Mouse (Mus musculus): ENCODE data around the gene Spef1. TPM values are rescaled to one million over a fixed set of nuclear protein-coding genes. Genes with fewer than 3 reads are reported as not detected.

Spef1 gene
- total and polyA plus RNA-seq, 2 experiments from 2014 or later = 7.8 to 17.3 TPM

- Histone ChIP-seq H3K4me3 (ENCODE audit: low read length) (peak overlapping the region; percentile 62), H3K4me1 (ENCODE audit: insufficient read depth, low read length) (peaks cover 13% of the 10 kb centered on the region), H3K9ac (replicated peaks; ENCODE audit: low read length) (peak overlapping the region; percentile 82), H3K36me3 (ENCODE audit: insufficient read depth, low read length) (no peaks in the 10 kb centered on the region), H3K27me3 (ENCODE audit: insufficient read depth, low read length) (no peaks in the 10 kb centered on the region), H3K4me2 (ENCODE audit: low read depth, low read length) (peak overlapping the region; percentile 93), H3K27ac (peak overlapping the region; percentile 83), H3K9me3 (ENCODE audit: low read length) (no peaks in the 10 kb centered on the region)
- peak; percentile 53 for DNase-seq (ENCODE audit: low spot score)
- under 1% methylated on average over 17 of the region's 17 CpGs for WGBS
- no peak for ATAC-seq
- peak; percentile 49 for TF ChIP-seq CTCF (IDR thresholded peaks at IDR 0.05; ENCODE audit: low read depth)
Measured at GRCm38 (mm10) chr2:131160671-131161111, 26.4 kb downstream of the Spef1 start.

GRCm38 (mm10) chr2:131159938-131160581 is 27.0 kb downstream of the Spef1 start, which contains the start of gene 1700037H04Rik:
1700037H04Rik (minus strand) TSS chr2:131160081.
- Histone ChIP-seq H3K4me3 (ENCODE audit: low read length) (peak within 1 kb of the TSS; percentile 62), H3K4me2 (ENCODE audit: low read depth, low read length) (peak within 1 kb of the TSS; percentile 93), H3K27me3 (ENCODE audit: insufficient read depth, low read length) (no peaks in the 10 kb centered on the region), H3K4me1 (ENCODE audit: insufficient read depth, low read length) (peaks cover 13% of the 10 kb centered on the region), H3K27ac (peak within 1 kb of the TSS; percentile 83), H3K36me3 (ENCODE audit: insufficient read depth, low read length) (no peaks in the 10 kb centered on the region; the same call in 1 of the 2 replicates), H3K9ac (replicated peaks; ENCODE audit: low read length) (peak within 1 kb of the TSS; percentile 82), H3K9me3 (ENCODE audit: low read length) (no peaks in the 10 kb centered on the region)
- no peak for TF ChIP-seq CTCF (IDR thresholded peaks at IDR 0.05; ENCODE audit: low read depth)
- WGBS = under 1% methylated on average over 54 of the region's 54 CpGs
- DNase-seq (ENCODE audit: low spot score) (peak; percentile 99), ATAC-seq (peak; percentile 98)

DNA sequence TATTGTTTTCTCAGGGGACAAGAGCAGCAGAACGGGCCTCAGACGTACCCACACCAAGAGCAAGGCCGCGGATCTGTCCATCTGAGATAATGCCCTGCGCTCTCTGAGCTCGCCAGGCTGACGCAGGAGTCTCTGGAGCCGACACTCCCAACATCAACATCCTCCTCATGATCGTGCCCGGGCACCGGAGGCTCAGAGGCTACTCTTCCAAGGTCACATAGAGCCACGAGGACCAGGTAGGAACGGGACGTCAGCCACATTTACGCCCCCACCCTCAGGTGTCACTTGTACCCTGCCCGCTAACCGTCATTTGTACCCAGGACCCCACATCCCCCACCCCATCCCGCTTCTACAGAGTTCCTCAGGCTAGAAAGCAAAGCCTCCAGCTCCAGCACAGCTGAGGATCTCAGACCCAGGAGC is 27.6 kb downstream of the Spef1 start:
- no peak for TF ChIP-seq CTCF (IDR thresholded peaks at IDR 0.05; ENCODE audit: low read depth)
- under 1% methylated on average over 18 of the region's 18 CpGs for WGBS
- Histone ChIP-seq H3K4me1 (ENCODE audit: insufficient read depth, low read length) (peaks cover 13% of the 10 kb centered on the region), H3K27me3 (ENCODE audit: insufficient read depth, low read length) (no peaks in the 10 kb centered on the region), H3K9ac (replicated peaks; ENCODE audit: low read length) (peak overlapping the region; percentile 82), H3K4me3 (ENCODE audit: low read length) (peak overlapping the region; percentile 62), H3K9me3 (ENCODE audit: low read length) (no peaks in the 10 kb centered on the region), H3K36me3 (ENCODE audit: insufficient read depth, low read length) (no peaks in the 10 kb centered on the region; the same call in 1 of the 2 replicates), H3K27ac (peak overlapping the region; percentile 83), H3K4me2 (ENCODE audit: low read depth, low read length) (peak overlapping the region; percentile 93)
- DNase-seq (ENCODE audit: low spot score) = peak; percentile 55
- peak; percentile 67; the same call in 1 of the 2 replicates for ATAC-seq

DNA sequence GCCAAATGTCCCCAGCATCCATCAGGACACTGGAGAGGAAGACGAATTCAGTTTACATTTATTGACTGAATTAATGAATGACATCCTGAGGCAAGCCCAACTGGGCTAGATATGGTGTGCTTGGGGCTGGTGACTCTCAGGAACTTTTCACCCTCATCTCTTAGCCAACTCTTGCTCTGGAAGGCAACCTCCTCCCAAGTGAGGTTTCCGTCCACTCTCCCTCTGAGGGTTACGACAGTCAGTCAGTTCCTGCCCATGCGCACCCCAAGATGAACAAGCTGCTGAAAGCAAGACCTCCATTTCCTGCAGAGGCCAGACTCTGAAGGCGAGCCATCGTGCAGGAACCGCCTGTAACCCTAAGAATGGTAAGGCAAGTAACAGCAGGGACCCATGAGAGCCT is 30.1 kb downstream of the Spef1 start:
- DNase-seq (ENCODE audit: low spot score) = no peak
- Histone ChIP-seq H3K27me3 (ENCODE audit: insufficient read depth, low read length) (no peaks in the 10 kb centered on the region), H3K4me2 (ENCODE audit: low read depth, low read length) (no peak overlapping the region), H3K4me3 (ENCODE audit: low read length) (no peak overlapping the region), H3K4me1 (ENCODE audit: insufficient read depth, low read length) (peaks cover 13% of the 10 kb centered on the region), H3K27ac (no peak overlapping the region), H3K9me3 (ENCODE audit: low read length) (no peaks in the 10 kb centered on the region), H3K9ac (replicated peaks; ENCODE audit: low read length) (no peak overlapping the region), H3K36me3 (ENCODE audit: insufficient read depth, low read length) (peaks cover 13% of the 10 kb centered on the region)
- WGBS = 93% methylated on average over 7 of the region's 7 CpGs
- ATAC-seq = no peak
- TF ChIP-seq CTCF (IDR thresholded peaks at IDR 0.05; ENCODE audit: low read depth) = no peak

- 86% methylated on average over 4 of the region's 4 CpGs for WGBS
- no peak overlapping the region for H3K9ac ChIP-seq (replicated peaks; ENCODE audit: low read length)
- H3K36me3 ChIP-seq (ENCODE audit: insufficient read depth, low read length) = peaks cover 27% of the 10 kb centered on the region
- H3K27ac ChIP-seq = no peak overlapping the region
- no peaks in the 10 kb centered on the region for H3K9me3 ChIP-seq (ENCODE audit: low read length)
- no peak for TF ChIP-seq CTCF (IDR thresholded peaks at IDR 0.05; ENCODE audit: low read depth)
- H3K4me1 ChIP-seq (ENCODE audit: insufficient read depth, low read length) = peaks cover 13% of the 10 kb centered on the region
- ATAC-seq = no peak
- H3K4me2 ChIP-seq (ENCODE audit: low read depth, low read length) = no peak overlapping the region
- H3K27me3 ChIP-seq (ENCODE audit: insufficient read depth, low read length) = no peaks in the 10 kb centered on the region
- H3K4me3 ChIP-seq (ENCODE audit: low read length) = no peak overlapping the region
- DNase-seq (ENCODE audit: low spot score) = no peak
Measured at GRCm38 (mm10) chr2:131154036-131154435, 33.0 kb downstream of the Spef1 start.

DNA sequence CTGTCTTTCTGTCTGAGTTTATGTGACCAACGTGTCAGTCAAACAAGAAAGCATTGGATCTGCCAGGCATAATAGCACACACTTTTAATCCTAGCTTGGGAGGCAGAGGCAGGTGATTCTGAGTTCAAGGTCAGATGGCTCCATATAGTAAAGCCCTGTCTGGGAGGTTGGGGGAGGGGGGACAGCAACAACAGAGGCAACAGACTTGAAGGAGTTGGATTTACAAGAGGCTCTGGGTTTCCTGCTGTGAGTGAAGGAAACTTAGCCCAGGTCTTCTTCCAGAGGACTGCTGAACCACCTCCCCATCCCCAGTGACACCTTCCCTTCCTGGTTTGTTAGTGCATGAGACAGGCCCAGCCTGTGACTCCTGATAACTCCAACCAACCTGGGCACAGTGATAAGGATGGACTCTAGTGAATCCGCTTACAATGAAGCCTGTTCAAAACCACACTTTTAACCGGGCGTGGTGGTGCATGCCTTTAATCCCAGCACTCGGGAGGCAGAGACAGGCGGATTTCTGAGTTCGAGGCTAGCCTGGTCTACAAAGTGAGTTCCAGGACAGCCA is 34.8 kb downstream of the Spef1 start:
- ATAC-seq = no peak
- H3K4me1 ChIP-seq (ENCODE audit: insufficient read depth, low read length) = no peaks in the 10 kb centered on the region
- H3K9ac ChIP-seq (replicated peaks; ENCODE audit: low read length) = no peak overlapping the region
- DNase-seq (ENCODE audit: low spot score) = no peak
- H3K27ac ChIP-seq = no peak overlapping the region
- H3K27me3 ChIP-seq (ENCODE audit: insufficient read depth, low read length) = no peaks in the 10 kb centered on the region
- H3K4me3 ChIP-seq (ENCODE audit: low read length) = no peak overlapping the region
- H3K4me2 ChIP-seq (ENCODE audit: low read depth, low read length) = no peak overlapping the region
- TF ChIP-seq CTCF (IDR thresholded peaks at IDR 0.05; ENCODE audit: low read depth) = no peak
- no peaks in the 10 kb centered on the region for H3K9me3 ChIP-seq (ENCODE audit: low read length)
- WGBS = 94% methylated on average over 6 of the region's 7 CpGs
- peaks cover 45% of the 10 kb centered on the region for H3K36me3 ChIP-seq (ENCODE audit: insufficient read depth, low read length)

GRCm38 (mm10) chr2:131149254-131149578 is 37.9 kb downstream of the Spef1 start:
- Histone ChIP-seq H3K27ac (no peak overlapping the region), H3K4me1 (ENCODE audit: insufficient read depth, low read length) (no peaks in the 10 kb centered on the region), H3K4me2 (ENCODE audit: low read depth, low read length) (no peak overlapping the region), H3K36me3 (ENCODE audit: insufficient read depth, low read length) (peaks cover 68% of the 10 kb centered on the region), H3K9ac (replicated peaks; ENCODE audit: low read length) (no peak overlapping the region), H3K4me3 (ENCODE audit: low read length) (no peak overlapping the region), H3K27me3 (ENCODE audit: insufficient read depth, low read length) (no peaks in the 10 kb centered on the region), H3K9me3 (ENCODE audit: low read length) (no peaks in the 10 kb centered on the region)
- DNase-seq (ENCODE audit: low spot score) (no peak), ATAC-seq (no peak)
- 91% methylated on average over 3 of the region's 3 CpGs for WGBS
- no peak for TF ChIP-seq CTCF (IDR thresholded peaks at IDR 0.05; ENCODE audit: low read depth)
